Mouse (Mus musculus) mouse embryonic stem cell (cell line): Measurements from ENCODE around the gene Ccdc60.
"Not testable (repeated sequence)": the region's sequence is repeated elsewhere in the genome, so short reads cannot be mapped to it uniquely, and the experiment has no call there.

Experiments used
- in situ Hi-C, 2 experiments: fragments of 300-500 bp; cut with MboI; formaldehyde crosslinking; loops; 1 replicate in 1 of 2; 3 replicates in 1 of 2; pipeline ENCODE4 v1.14.3; 2019 to 2020; ENCODE audit warnings: low sequenced_read_pairs in 2 of 2, low pct_unique_long_range_greater_than_20kb in 1 of 2, mixed read lengths in 1 of 2; ENCODE audit not compliant: unreplicated experiment in 1 of 2

The Ccdc60 gene

GRCm38 (mm10) chr5:116219288-116219687, 69.5 kb downstream of the Ccdc60 start:
- in situ Hi-C loops, result no loop called here

GRCm38 (mm10) chr5:116212706-116213105, 76.1 kb downstream of the Ccdc60 start:
- in situ Hi-C loops, result no loop called here

GRCm38 (mm10) chr5:116209378-116210091, 79.2 kb downstream of the Ccdc60 start:
- in situ Hi-C loops, result no loop called here

- in situ Hi-C loops, result no loop called here
Observed at GRCm38 (mm10) chr5:116208741-116209368, 79.9 kb downstream of the Ccdc60 start.

GRCm38 (mm10) chr5:116202692-116203091, 86.1 kb downstream of the Ccdc60 start:
- in situ Hi-C loops, result no loop called here

GRCm38 (mm10) chr5:116194499-116194898, 94.3 kb downstream of the Ccdc60 start:
- in situ Hi-C loops, result no loop called here

- in situ Hi-C loops, result no loop called here
Observed at GRCm38 (mm10) chr5:116192693-116193092, 96.1 kb downstream of the Ccdc60 start.

GRCm38 (mm10) chr5:116191596-116191995, 97.2 kb downstream of the Ccdc60 start:
- in situ Hi-C loops, result no loop called here

- in situ Hi-C loops, result no loop called here
Observed at GRCm38 (mm10) chr5:116189818-116190217, 99.0 kb downstream of the Ccdc60 start.

- in situ Hi-C loops, result no loop called here
Observed at GRCm38 (mm10) chr5:116180594-116180993, 108.2 kb downstream of the Ccdc60 start.

- in situ Hi-C loops, result no loop called here
Observed at GRCm38 (mm10) chr5:116171721-116172120, 117.1 kb downstream of the Ccdc60 start.

GRCm38 (mm10) chr5:116166965-116167364, 121.8 kb downstream of the Ccdc60 start:
- in situ Hi-C loops, result no loop called here

GRCm38 (mm10) chr5:116165203-116165888, 123.4 kb downstream of the Ccdc60 start:
- in situ Hi-C loops, result no loop called here

GRCm38 (mm10) chr5:116154811-116155210, 134.0 kb downstream of the Ccdc60 start:
- in situ Hi-C loops, result no loop called here

GRCm38 (mm10) chr5:116146446-116146845, 142.3 kb downstream of the Ccdc60 start:
- in situ Hi-C loops, result not testable (repeated sequence)

- in situ Hi-C loops, result no loop called here
Observed at GRCm38 (mm10) chr5:116144711-116145110, 144.1 kb downstream of the Ccdc60 start.

GRCm38 (mm10) chr5:116140682-116141081, 148.1 kb downstream of the Ccdc60 start:
- in situ Hi-C loops, result no loop called here

GRCm38 (mm10) chr5:116123344-116123743, 165.4 kb downstream of the Ccdc60 start:
- in situ Hi-C loops, result loop anchor here (5.0 to 10.0 kb wide), 2 partner anchors 239 to 241 kb away; no protein-coding TSS in a partner anchor

- in situ Hi-C loops, result no loop called here
Observed at GRCm38 (mm10) chr5:116116567-116116966, 172.2 kb downstream of the Ccdc60 start.
